Mouse (Mus musculus) limb, embryonic 10.5 days (tissue): ENCODE data around the gene Pusl1. TPM values are rescaled to one million over a fixed set of nuclear protein-coding genes. Genes with fewer than 3 reads are reported as not detected.

Source experiments
- DNase-seq: peaks from one replicate; pipeline ENCODE4 v3.0.0-alpha.2; 2017; ENCODE audit warnings: low spot score
- H3K27ac ChIP-seq: fragments of 300-500 bp; sonication (generic); 2 replicates; pipeline ENCODE4 v1.5.1; 2016; ENCODE audit warnings: mild to moderate bottlenecking
- H3K27me3 ChIP-seq: fragments of 300-500 bp; sonication (generic); 2 replicates; pipeline ENCODE4 v1.6.1; 2016; ENCODE audit warnings: low read depth, mild to moderate bottlenecking; ENCODE audit not compliant: poor library complexity, severe bottlenecking
- H3K36me3 ChIP-seq: fragments of 300-500 bp; sonication (generic); 2 replicates; pipeline ENCODE4 v1.6.1; 2016; ENCODE audit warnings: mild to moderate bottlenecking, moderate library complexity
- H3K4me1 ChIP-seq: fragments of 300-500 bp; sonication (generic); 2 replicates; pipeline ENCODE4 v1.6.1; 2016
- H3K4me3 ChIP-seq: fragments of 300-500 bp; sonication (generic); 2 replicates; pipeline ENCODE4 v1.5.1; 2016; ENCODE audit warnings: mild to moderate bottlenecking, moderate library complexity
- H3K9me3 ChIP-seq: fragments of 300-500 bp; sonication (generic); replicated peaks from 2 replicates; pipeline ENCODE4 v1.6.1; 2016; ENCODE audit warnings: mild to moderate bottlenecking
- WGBS: fragments of 180-500 bp; shearing (Covaris S2); methylation state at CpG from one replicate; pipeline ENCODE4 v1.1.7; 2016; 5-methylcytosine and 5-hydroxymethylcytosine counted together
- polyA plus RNA-seq: library from polyadenylated mRNA; unstranded; fragments of >200 nt; fragmentation: Nextera tagmentation; extraction: Ambion mirVana; gene quantifications from 2 replicates; pipeline ENCODE4 v1.2.1, GENCODE M21; 2016

The Pusl1 gene
- polyA plus RNA-seq, 1 experiment from 2014 or later, result 52.4 TPM

GRCm38 (mm10) chr4:155869317-155870033 lies 22.1 kb downstream of the Pusl1 start, which contains the start of the genes Cptp and Ints11:
TSS of gene Cptp (minus strand) at chr4:155869440.
TSS of gene Ints11 (plus strand) at chr4:155869546.
- no peaks in the 10 kb centered on the region for H3K27me3 ChIP-seq
- peak; percentile 97 for DNase-seq
- H3K4me3 ChIP-seq, result peak within 1 kb of the TSS; percentile 79
- H3K9me3 ChIP-seq, result no peaks in the 10 kb centered on the region
- peaks cover 56% of the 10 kb centered on the region for H3K36me3 ChIP-seq
- WGBS, result under 1% methylated on average over 63 of the region's 63 CpGs
- H3K27ac ChIP-seq, result peak within 1 kb of the TSS; percentile 88
- peaks cover 22% of the 10 kb centered on the region for H3K4me1 ChIP-seq

GRCm38 (mm10) chr4:155868614-155869298 lies 22.8 kb downstream of the Pusl1 start:
- Histone ChIP-seq H3K27me3 (no peaks in the 10 kb centered on the region), H3K9me3 (no peaks in the 10 kb centered on the region), H3K27ac (peak overlapping the region; percentile 88), H3K4me3 (peak overlapping the region; percentile 79), H3K4me1 (peaks cover 22% of the 10 kb centered on the region), H3K36me3 (peaks cover 49% of the 10 kb centered on the region)
- no peak for DNase-seq
- 10% methylated on average over 22 of the region's 22 CpGs for WGBS

- WGBS, result 78% methylated on average over 5 of the region's 5 CpGs
- Histone ChIP-seq H3K4me1 (no peaks in the 10 kb centered on the region), H3K9me3 (no peaks in the 10 kb centered on the region), H3K27ac (no peak within 1 kb of the TSS), H3K36me3 (peaks cover 51% of the 10 kb centered on the region), H3K27me3 (no peaks in the 10 kb centered on the region), H3K4me3 (no peak within 1 kb of the TSS)
- no peak for DNase-seq
Measured at GRCm38 (mm10) chr4:155863001-155863400, 28.6 kb downstream of the Pusl1 start, which contains the start of gene Tas1r3. TSS of gene Tas1r3 (minus strand) at chr4:155863362.

- Histone ChIP-seq H3K4me1 (no peaks in the 10 kb centered on the region), H3K9me3 (no peaks in the 10 kb centered on the region), H3K27ac (no peak overlapping the region), H3K36me3 (peaks cover 60% of the 10 kb centered on the region), H3K4me3 (no peak overlapping the region), H3K27me3 (no peaks in the 10 kb centered on the region)
- 93% methylated on average over 7 of the region's 7 CpGs for WGBS
- DNase-seq, result no peak
Measured at GRCm38 (mm10) chr4:155861787-155862186, 29.8 kb downstream of the Pusl1 start.

GRCm38 (mm10) chr4:155859318-155859717 lies 32.3 kb downstream of the Pusl1 start:
- Histone ChIP-seq H3K4me1 (no peaks in the 10 kb centered on the region), H3K36me3 (peaks cover 67% of the 10 kb centered on the region), H3K27ac (no peak overlapping the region), H3K4me3 (0 out of 2 replicates have a peak overlapping the region, but pooled peaks have one; percentile 12), H3K9me3 (no peaks in the 10 kb centered on the region), H3K27me3 (no peaks in the 10 kb centered on the region)
- 20% methylated on average over 13 of the region's 13 CpGs for WGBS
- DNase-seq, result peak; percentile 96

GRCm38 (mm10) chr4:155856881-155857280 lies 34.7 kb downstream of the Pusl1 start:
- no peaks in the 10 kb centered on the region for H3K4me1 ChIP-seq
- peaks cover 79% of the 10 kb centered on the region for H3K36me3 ChIP-seq
- DNase-seq, result no peak
- H3K4me3 ChIP-seq, result no peak overlapping the region
- no peak overlapping the region for H3K27ac ChIP-seq
- H3K27me3 ChIP-seq, result no peaks in the 10 kb centered on the region
- no peaks in the 10 kb centered on the region for H3K9me3 ChIP-seq
- 87% methylated on average over 3 of the region's 3 CpGs for WGBS

- DNase-seq, result no peak
- no peaks in the 10 kb centered on the region for H3K4me1 ChIP-seq
- WGBS, result 89% methylated on average over 12 of the region's 12 CpGs
- H3K27ac ChIP-seq, result no peak overlapping the region
- H3K36me3 ChIP-seq, result peaks cover 75% of the 10 kb centered on the region
- no peaks in the 10 kb centered on the region for H3K27me3 ChIP-seq
- H3K4me3 ChIP-seq, result no peak overlapping the region
- H3K9me3 ChIP-seq, result no peaks in the 10 kb centered on the region
Measured at GRCm38 (mm10) chr4:155856071-155856470, 35.5 kb downstream of the Pusl1 start.

GRCm38 (mm10) chr4:155854991-155855390 lies 36.6 kb downstream of the Pusl1 start:
- no peaks in the 10 kb centered on the region for H3K4me1 ChIP-seq
- H3K36me3 ChIP-seq, result peaks cover 66% of the 10 kb centered on the region
- H3K9me3 ChIP-seq, result no peaks in the 10 kb centered on the region
- H3K27ac ChIP-seq, result no peak overlapping the region
- H3K4me3 ChIP-seq, result no peak overlapping the region
- WGBS, result 98% methylated on average over 12 of the region's 12 CpGs
- DNase-seq, result no peak
- no peaks in the 10 kb centered on the region for H3K27me3 ChIP-seq

- Histone ChIP-seq H3K27ac (no peak overlapping the region), H3K36me3 (peaks cover 55% of the 10 kb centered on the region), H3K4me1 (peaks cover 6% of the 10 kb centered on the region), H3K27me3 (no peaks in the 10 kb centered on the region), H3K9me3 (no peaks in the 10 kb centered on the region), H3K4me3 (no peak overlapping the region)
- 89% methylated on average over 9 of the region's 9 CpGs for WGBS
- no peak for DNase-seq
Measured at GRCm38 (mm10) chr4:155853421-155853820, 38.2 kb downstream of the Pusl1 start.

GRCm38 (mm10) chr4:155851951-155852411 lies 39.6 kb downstream of the Pusl1 start:
- H3K36me3 ChIP-seq, result peaks cover 41% of the 10 kb centered on the region

GRCm38 (mm10) chr4:155851368-155851767 lies 40.2 kb downstream of the Pusl1 start:
- 90% methylated on average over 3 of the region's 3 CpGs for WGBS
- peaks cover 23% of the 10 kb centered on the region for H3K4me1 ChIP-seq
- H3K4me3 ChIP-seq, result no peak overlapping the region
- no peak for DNase-seq
- H3K27ac ChIP-seq, result no peak overlapping the region
- no peaks in the 10 kb centered on the region for H3K9me3 ChIP-seq
- H3K36me3 ChIP-seq, result peaks cover 35% of the 10 kb centered on the region
- H3K27me3 ChIP-seq, result no peaks in the 10 kb centered on the region

More at GRCm38 (mm10) chr4:155851951-155852411, 39.6 kb downstream of the Pusl1 start:
- WGBS, result 85% methylated on average over 2 of the region's 2 CpGs
- no peak for DNase-seq
- no peak overlapping the region for H3K4me3 ChIP-seq
- H3K4me1 ChIP-seq, result peaks cover 17% of the 10 kb centered on the region
- no peaks in the 10 kb centered on the region for H3K9me3 ChIP-seq
- no peaks in the 10 kb centered on the region for H3K27me3 ChIP-seq
- H3K27ac ChIP-seq, result no peak overlapping the region

- 94% methylated on average over 3 of the region's 3 CpGs for WGBS
- no peaks in the 10 kb centered on the region for H3K27me3 ChIP-seq
- no peaks in the 10 kb centered on the region for H3K9me3 ChIP-seq
- no peak overlapping the region for H3K4me3 ChIP-seq
- DNase-seq, result no peak
- H3K4me1 ChIP-seq, result peaks cover 24% of the 10 kb centered on the region
- H3K36me3 ChIP-seq, result peaks cover 21% of the 10 kb centered on the region
- H3K27ac ChIP-seq, result no peak overlapping the region
Measured at GRCm38 (mm10) chr4:155849792-155850451, 41.7 kb downstream of the Pusl1 start.

GRCm38 (mm10) chr4:155849391-155849790 lies 42.2 kb downstream of the Pusl1 start:
- Histone ChIP-seq H3K4me3 (no peak overlapping the region), H3K27ac (no peak overlapping the region), H3K36me3 (peaks cover 15% of the 10 kb centered on the region), H3K4me1 (peaks cover 24% of the 10 kb centered on the region), H3K9me3 (no peaks in the 10 kb centered on the region), H3K27me3 (no peaks in the 10 kb centered on the region)
- WGBS, result 85% methylated on average over 2 of the region's 2 CpGs
- no peak for DNase-seq
